In genomic region chr1:106468021-106468420, GRCm38 (mm10) we compare ENCODE assay signal across 31 mouse cellular contexts.
"Had no signal": no experiment of that assay in that cellular context is flagged by ENCODE, and none has a peak within 500 bp of the region (broad histone marks: within the 10 kb centered on the region; RNA-seq: fewer than 3 reads in every experiment).

No protein-coding gene starts in this region.

- H3K9me3 ChIP-seq: limb, embryonic 10.5 days; limb, embryonic 12.5 days; limb, embryonic 13.5 days; limb, embryonic 15.5 days; liver, embryonic 12.5 days; liver, embryonic 13.5 days; liver, embryonic 15.5 days; lung, embryonic 15.5 days; megakaryocyte, embryonic 14.5 days; midbrain, embryonic 10.5 days; midbrain, embryonic 12.5 days; midbrain, embryonic 13.5 days; midbrain, embryonic 15.5 days; neural tube, embryonic 12.5 days had no signal

- H3K36me3 ChIP-seq: limb, embryonic 10.5 days; limb, embryonic 12.5 days; limb, embryonic 13.5 days; limb, embryonic 15.5 days; liver, embryonic 12.5 days; liver, embryonic 13.5 days; liver, embryonic 15.5 days; lung, embryonic 15.5 days; midbrain, embryonic 10.5 days; midbrain, embryonic 12.5 days; midbrain, embryonic 13.5 days; midbrain, embryonic 15.5 days; neural tube, embryonic 12.5 days had no signal

- DNase-seq: left cerebral cortex, postnatal 4 days; liver; liver, embryonic 13.5 days; liver, postnatal 0 days; lung, adult 18-20 months; lung, adult 2 months; lung, embryonic 14.5 days; lung, postnatal 10 days; lung, postnatal 14 days; lung, postnatal 36 days; lung, postnatal 4 days; midbrain, embryonic 14.5 days had no signal

- H3K4me3 ChIP-seq: limb, embryonic 10.5 days; limb, embryonic 12.5 days; limb, embryonic 13.5 days; limb, embryonic 15.5 days; liver, embryonic 12.5 days; liver, embryonic 13.5 days; liver, embryonic 15.5 days; lung, embryonic 15.5 days; megakaryocyte, embryonic 14.5 days; midbrain, embryonic 10.5 days; midbrain, embryonic 12.5 days; midbrain, embryonic 13.5 days; midbrain, embryonic 15.5 days; myocyte; neural tube, embryonic 12.5 days had no signal

- H3K27ac ChIP-seq: limb, embryonic 10.5 days; limb, embryonic 12.5 days; limb, embryonic 13.5 days; limb, embryonic 15.5 days; liver, embryonic 12.5 days; liver, embryonic 13.5 days; liver, embryonic 14.5 days; liver, embryonic 15.5 days; lung, embryonic 15.5 days; macrophage; midbrain, embryonic 10.5 days; midbrain, embryonic 12.5 days; midbrain, embryonic 13.5 days; midbrain, embryonic 15.5 days; neural tube, embryonic 12.5 days had no signal

- H3K4me2 ChIP-seq: limb, embryonic 12.5 days; limb, embryonic 13.5 days; limb, embryonic 15.5 days; liver, embryonic 12.5 days; liver, embryonic 13.5 days; liver, embryonic 15.5 days; lung, embryonic 14.5 days; lung, embryonic 15.5 days; midbrain, embryonic 11.5 days; midbrain, embryonic 12.5 days; midbrain, embryonic 13.5 days; midbrain, embryonic 15.5 days; neural tube, embryonic 12.5 days had no signal

- H3K27me3 ChIP-seq: limb, embryonic 12.5 days; limb, embryonic 13.5 days; limb, embryonic 15.5 days; liver, embryonic 12.5 days; liver, embryonic 13.5 days; liver, embryonic 15.5 days; lung, embryonic 15.5 days; megakaryocyte, embryonic 14.5 days; midbrain, embryonic 12.5 days; midbrain, embryonic 13.5 days; midbrain, embryonic 15.5 days; neural tube, embryonic 12.5 days had no signal

- H3K4me1 ChIP-seq: limb, embryonic 10.5 days; limb, embryonic 12.5 days; limb, embryonic 13.5 days; limb, embryonic 15.5 days; liver, embryonic 12.5 days; liver, embryonic 13.5 days; liver, embryonic 15.5 days; lung, embryonic 15.5 days had no signal

- ATAC-seq: liver, embryonic 12.5 days; liver, postnatal 0 days; lung, postnatal 0 days; midbrain, embryonic 13.5 days; midbrain, embryonic 15.5 days; midbrain, embryonic 16.5 days had no signal

- H3K9ac ChIP-seq: limb, embryonic 12.5 days; limb, embryonic 13.5 days; limb, embryonic 15.5 days; liver, embryonic 12.5 days; liver, embryonic 13.5 days; liver, embryonic 14.5 days; liver, embryonic 15.5 days; liver, postnatal 0 days; lung, embryonic 14.5 days; lung, embryonic 15.5 days; midbrain, embryonic 12.5 days; midbrain, embryonic 13.5 days; midbrain, embryonic 15.5 days; neural tube, embryonic 12.5 days had no signal
